Mouse (Mus musculus): Measurements from ENCODE around the gene Gm10471. TPM values are rescaled to one million over a fixed set of nuclear protein-coding genes. Genes with fewer than 3 reads are reported as not detected.

Gm10471 gene
- not detected in 2 replicates for polyA plus RNA-seq (2012; rRNA removed)

GRCm38 (mm10) chr5:26089191-26089590 lies at the start of gene Gm10471:
Gm10471 (minus strand) TSS chr5:26089291.

GRCm38 (mm10) chr5:26121321-26121720 lies 32.2 kb upstream of the Gm10471 start, which contains the start of gene Gm10220:
Gm10220 (minus strand) TSS chr5:26121421.

GRCm38 (mm10) chr5:26105262-26105661 lies 16.2 kb upstream of the Gm10471 start, which contains the start of gene 5031410I06Rik:
5031410I06Rik (minus strand) TSS chr5:26105362.

GRCm38 (mm10) chr5:26058481-26058880 lies 30.6 kb downstream of the Gm10471 start, which contains the start of gene Gm7347:
Gm7347 (minus strand) TSS chr5:26058581.

GRCm38 (mm10) chr5:26039458-26039857 lies 49.6 kb downstream of the Gm10471 start, which contains the start of gene Speer4a:
Speer4a (minus strand) TSS chr5:26039558.

Other genes with a start within 250 kb of the Gm10471 start
- gene Gm21663, start 146.9 kb downstream of the Gm10471 start, polyA plus RNA-seq (2012; rRNA removed) = 0.03 TPM in 1 of 2 replicates, not detected in the other
- not detected in 2 replicates for gene Gm21671, start 134.9 kb downstream of the Gm10471 start, polyA plus RNA-seq (2012; rRNA removed)
- gene Gm21680, start 116.6 kb downstream of the Gm10471 start, polyA plus RNA-seq (2012; rRNA removed) = not detected in 2 replicates
- not detected in 2 replicates for gene Gm21698, start 100.6 kb downstream of the Gm10471 start, polyA plus RNA-seq (2012; rRNA removed)
- gene Gm1979, start 84.5 kb downstream of the Gm10471 start, polyA plus RNA-seq (2012; rRNA removed) = 0.03 and 0.05 TPM in 2 replicates
- not detected in 2 replicates for gene Gm5862, start 66.4 kb downstream of the Gm10471 start, polyA plus RNA-seq (2012; rRNA removed)
- 0.04 TPM in 1 of 2 replicates, not detected in the other for gene Speer4a, start 49.7 kb downstream of the Gm10471 start, polyA plus RNA-seq (2012; rRNA removed)
- gene Gm7347, start 30.7 kb downstream of the Gm10471 start, polyA plus RNA-seq (2012; rRNA removed) = not detected in 2 replicates
- 0.03 TPM in 1 of 2 replicates, not detected in the other for gene 5031410I06Rik, start 16.1 kb upstream of the Gm10471 start, polyA plus RNA-seq (2012; rRNA removed)
- not detected in 2 replicates for gene Gm10220, start 32.1 kb upstream of the Gm10471 start, polyA plus RNA-seq (2012; rRNA removed)
- 1.1 and 1.3 TPM in 2 replicates for gene Gm7361, start 168.4 kb upstream of the Gm10471 start, polyA plus RNA-seq (2012; rRNA removed)